Mouse (Mus musculus) erythroblast, embryonic 14.5 days (primary cell): ENCODE data around the gene Olfr322. TPM values are rescaled to one million over a fixed set of nuclear protein-coding genes. Genes with fewer than 3 reads are reported as not detected.
"Not testable (repeated sequence)": the region's sequence is repeated elsewhere in the genome, so short reads cannot be mapped to it uniquely, and the experiment has no call there.

Experiments used
- H3K27me3 ChIP-seq: 2 replicates; pipeline ENCODE4 v1.6.1; 2012; ENCODE audit warnings: inconsistent platforms; ENCODE audit not compliant: control insufficient read depth
- H3K36me3 ChIP-seq: 2 replicates; pipeline ENCODE4 v1.6.1; 2012; ENCODE audit warnings: mild to moderate bottlenecking, inconsistent platforms; ENCODE audit not compliant: control insufficient read depth
- H3K4me1 ChIP-seq: 2 replicates; pipeline ENCODE4 v1.6.1; 2012; ENCODE audit warnings: inconsistent platforms; ENCODE audit not compliant: control insufficient read depth
- H3K4me3 ChIP-seq: replicated peaks from 2 replicates; pipeline ENCODE3; 2012; ENCODE audit warnings: moderate library complexity, mild to moderate bottlenecking, inconsistent platforms
- H3K9me3 ChIP-seq: 2 replicates; pipeline ENCODE4 v1.6.1; 2012; ENCODE audit warnings: low read length, inconsistent platforms, mixed read lengths; ENCODE audit not compliant: control insufficient read depth
- GATA1 ChIP-seq: IDR thresholded peaks from 2 replicates; pipeline ENCODE4 v1.6.1; 2012; ENCODE audit warnings: low read length, inconsistent platforms, mixed read lengths
- TAL1 ChIP-seq: IDR thresholded peaks from 3 replicates; pipeline ENCODE4 v1.6.1; 2012; ENCODE audit warnings: low read length, inconsistent platforms, mixed read lengths
- polyA plus RNA-seq: library from polyadenylated mRNA; stranded (reverse); fragments of >175 nt; gene quantifications from 2 replicates; pipeline ENCODE4 v1.2.3, GENCODE M21; 2012

Olfr322 gene
- polyA plus RNA-seq, 1 experiment: 0.04 TPM

DNA sequence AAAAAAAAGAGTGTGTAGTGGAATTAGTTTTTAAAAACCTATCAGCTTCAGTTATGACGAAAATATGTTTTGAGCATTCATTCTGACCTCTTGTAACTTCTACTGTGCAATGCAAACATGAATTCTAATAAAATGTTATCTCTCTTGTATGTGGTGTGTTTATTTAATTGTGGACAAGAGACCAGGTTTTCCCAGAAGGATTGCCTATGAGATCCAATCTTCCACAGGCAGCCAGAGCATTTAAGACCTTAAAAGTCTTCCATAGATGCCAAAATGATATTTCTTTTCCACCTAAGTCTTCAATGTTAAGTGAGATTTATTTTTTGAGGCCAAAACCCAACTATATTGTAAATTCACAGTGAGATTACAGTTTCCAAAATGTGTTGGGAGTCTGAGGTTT, 22.2 kb downstream of the Olfr322 start, which contains the start of gene Olfr320:
Gene Olfr320 (plus strand): TSS at position 301 of the 400 bp plus-strand sequence.
- no peaks in the 10 kb centered on the region for H3K36me3 ChIP-seq
- H3K4me3 ChIP-seq: no peak within 1 kb of the TSS
- no peaks in the 10 kb centered on the region for H3K4me1 ChIP-seq
- no peaks in the 10 kb centered on the region for H3K9me3 ChIP-seq
- H3K27me3 ChIP-seq: no peaks in the 10 kb centered on the region
- no peak for TF ChIP-seq GATA1
- no peak for TF ChIP-seq TAL1

DNA sequence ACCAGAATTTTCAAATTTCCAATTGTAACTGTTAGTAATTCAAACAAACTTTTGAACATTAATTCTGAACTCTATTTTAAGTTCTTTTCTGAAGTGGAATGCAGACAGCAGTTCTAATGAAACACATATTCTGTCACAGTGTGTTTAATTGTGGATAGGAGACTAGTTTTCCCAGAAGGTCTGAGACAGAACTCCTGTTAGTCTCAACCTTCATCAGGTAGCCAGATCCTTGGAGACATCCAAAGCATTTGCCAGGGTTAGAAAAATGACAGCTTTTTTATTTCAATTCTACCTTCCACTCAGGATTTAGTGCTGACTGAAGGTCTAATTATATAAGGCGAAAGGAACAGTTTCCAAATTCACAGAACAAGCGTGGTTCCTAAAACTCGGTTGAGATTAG, 40.3 kb downstream of the Olfr322 start, which contains the start of gene Olfr319:
Gene Olfr319 (plus strand): TSS at position 301 of the 400 bp plus-strand sequence.
- H3K27me3 ChIP-seq: no peaks in the 10 kb centered on the region
- peaks cover 9% of the 10 kb centered on the region for H3K9me3 ChIP-seq
- TF ChIP-seq GATA1: no peak
- TF ChIP-seq TAL1: no peak
- no peak within 1 kb of the TSS for H3K4me3 ChIP-seq
- H3K36me3 ChIP-seq: no peaks in the 10 kb centered on the region
- H3K4me1 ChIP-seq: no peaks in the 10 kb centered on the region

DNA sequence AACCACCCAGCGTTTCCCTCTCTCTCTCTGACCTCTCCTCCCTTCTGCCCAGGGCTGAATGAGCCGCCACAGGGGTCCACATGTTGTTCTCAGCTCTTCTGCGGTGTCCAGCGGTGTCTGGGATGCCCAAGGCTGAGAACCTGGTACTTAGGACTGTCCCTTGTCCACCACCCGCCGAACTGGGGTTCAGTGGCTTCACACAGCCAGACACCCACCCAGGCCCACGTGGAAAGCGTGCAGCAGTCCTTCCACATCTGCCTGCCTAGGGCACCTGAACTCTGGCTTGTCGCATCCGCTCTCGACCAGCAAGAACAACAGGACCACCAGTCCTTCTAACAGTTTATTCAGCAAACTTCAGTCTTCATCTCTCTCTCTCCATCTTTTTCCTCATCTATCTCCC, 50.5 kb downstream of the Olfr322 start:
- Histone ChIP-seq H3K36me3 (no peaks in the 10 kb centered on the region), H3K27me3 (no peaks in the 10 kb centered on the region), H3K4me3 (no peak overlapping the region), H3K4me1 (no peaks in the 10 kb centered on the region), H3K9me3 (no peaks in the 10 kb centered on the region)
- TF ChIP-seq GATA1 (no peak), TAL1 (no peak)

DNA sequence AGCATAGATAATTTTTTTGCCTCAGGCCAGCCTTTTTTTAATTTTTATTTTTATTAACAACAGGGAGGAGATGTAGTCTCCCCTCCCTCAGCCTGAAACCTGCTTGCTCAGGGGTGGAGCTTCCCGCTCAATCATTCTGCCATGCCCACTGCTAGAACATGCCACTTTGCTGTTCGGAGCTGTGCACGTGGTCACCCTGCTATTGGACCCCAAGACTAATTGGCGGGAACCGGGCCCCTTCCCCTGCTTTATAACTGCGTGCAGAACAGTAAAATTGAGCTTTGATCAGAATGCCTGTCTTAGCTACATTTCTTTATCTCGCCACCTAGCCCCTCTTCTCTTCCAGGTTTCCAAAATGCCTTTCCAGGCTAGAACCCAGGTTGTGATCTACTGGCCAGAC, 59.1 kb downstream of the Olfr322 start:
- H3K27me3 ChIP-seq, H3K4me1 ChIP-seq, H3K36me3 ChIP-seq, H3K4me3 ChIP-seq, H3K9me3 ChIP-seq: not testable (repeated sequence)

Other genes starting within 250 kb of the Olfr322 start
- not detected in 2 replicates for gene 1810065E05Rik, start 237.7 kb upstream of the Olfr322 start, polyA plus RNA-seq
- not detected in 2 replicates for gene Gm12253, start 226.2 kb upstream of the Olfr322 start, polyA plus RNA-seq
- gene Lypd9, start 205.9 kb upstream of the Olfr322 start, polyA plus RNA-seq: not detected in 2 replicates
- not detected in 2 replicates for gene Olfr30, start 196.5 kb upstream of the Olfr322 start, polyA plus RNA-seq
- gene Olfr332, start 166.2 kb upstream of the Olfr322 start, polyA plus RNA-seq: not detected in 2 replicates
- gene Olfr331, start 156.2 kb upstream of the Olfr322 start, polyA plus RNA-seq: not detected in 2 replicates
- gene Olfr330, start 123.9 kb upstream of the Olfr322 start, polyA plus RNA-seq: not detected in 2 replicates
- gene Olfr329-ps, start 112.4 kb upstream of the Olfr322 start, polyA plus RNA-seq: not detected in 2 replicates
- gene Olfr328, start 103.1 kb upstream of the Olfr322 start, polyA plus RNA-seq: not detected in 2 replicates
- 0.02 TPM in 1 of 2 replicates, not detected in the other for gene Olfr224, start 88.2 kb upstream of the Olfr322 start, polyA plus RNA-seq
- not detected in 2 replicates for gene Olfr325, start 81.1 kb upstream of the Olfr322 start, polyA plus RNA-seq
- not detected in 2 replicates for gene Olfr324, start 63.7 kb upstream of the Olfr322 start, polyA plus RNA-seq
- gene 2210407C18Rik, start 42.7 kb upstream of the Olfr322 start, polyA plus RNA-seq: not detected in 2 replicates
- gene Olfr323, start 28.3 kb upstream of the Olfr322 start, polyA plus RNA-seq: 0.02 TPM in 1 of 2 replicates, not detected in the other
- 5.5 and 5.7 TPM in 2 replicates for gene Trim58, start 18.3 kb upstream of the Olfr322 start, polyA plus RNA-seq
- not detected in 2 replicates for gene Olfr320, start 22.3 kb downstream of the Olfr322 start, polyA plus RNA-seq
- gene Olfr319, start 40.4 kb downstream of the Olfr322 start, polyA plus RNA-seq: not detected in 2 replicates
- not detected in 2 replicates for gene Olfr318, start 65.2 kb downstream of the Olfr322 start, polyA plus RNA-seq
- not detected in 2 replicates for gene Olfr317, start 80.4 kb downstream of the Olfr322 start, polyA plus RNA-seq
- gene Olfr316, start 94.0 kb downstream of the Olfr322 start, polyA plus RNA-seq: not detected in 2 replicates
- not detected in 2 replicates for gene Olfr315, start 114.4 kb downstream of the Olfr322 start, polyA plus RNA-seq
- gene Olfr314, start 124.2 kb downstream of the Olfr322 start, polyA plus RNA-seq: not detected in 2 replicates
- gene Fam183b, start 143.2 kb downstream of the Olfr322 start, polyA plus RNA-seq: not detected in 2 replicates
- gene Olfr313, start 156.2 kb downstream of the Olfr322 start, polyA plus RNA-seq: not detected in 2 replicates
- not detected in 2 replicates for gene Olfr312, start 170.5 kb downstream of the Olfr322 start, polyA plus RNA-seq
- not detected in 2 replicates for gene Olfr311, start 180.5 kb downstream of the Olfr322 start, polyA plus RNA-seq
- 0.01 TPM in 1 of 2 replicates, not detected in the other for gene Gm12258, start 188.4 kb downstream of the Olfr322 start, polyA plus RNA-seq
- 0.04 and 0.05 TPM in 2 replicates for gene 2810021J22Rik, start 208.4 kb downstream of the Olfr322 start, polyA plus RNA-seq
- gene Zfp39, start 245.4 kb downstream of the Olfr322 start, polyA plus RNA-seq: 0.07 and 0.10 TPM in 2 replicates